Mouse (Mus musculus): Measurements from ENCODE around the gene Nup85.

GRCm38 (mm10) chr11:115555717-115556116, 8.5 kb upstream of the Nup85 start:
- TF ChIP-seq POLR2A (IDR thresholded peaks at IDR 0.05; ENCODE audit: borderline replicate concordance, control insufficient read depth, low read depth, low read length) (no peak), CTCF (IDR thresholded peaks at IDR 0.05; ENCODE audit: control insufficient read depth, insufficient read depth, low read length) (no peak)
